Mouse (Mus musculus): Measurements from ENCODE around the gene Fxyd1.

DNA sequence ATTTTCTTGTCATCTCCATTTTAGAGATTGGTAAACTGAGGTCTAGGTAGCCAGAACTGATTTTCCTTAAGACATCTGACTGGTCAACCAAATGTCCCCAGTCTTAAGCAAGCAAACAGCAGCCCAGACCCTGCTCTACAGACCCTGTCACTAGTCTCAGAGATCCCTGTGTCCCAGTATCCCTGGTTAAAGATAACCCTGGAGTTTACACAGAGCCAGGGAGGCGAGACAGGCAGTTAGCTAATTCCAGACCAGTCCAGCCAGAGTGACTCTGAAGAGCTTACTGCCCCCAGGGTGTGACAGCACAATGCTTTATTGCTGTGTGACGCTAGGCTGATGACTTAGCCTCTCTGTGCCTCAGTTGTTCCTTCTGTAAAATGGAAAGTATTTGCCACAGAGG lies at the start of gene Fxyd1:
- TF ChIP-seq POLR2A (IDR thresholded peaks at IDR 0.05; ENCODE audit: low read depth, low read length) (no peak), CTCF (conservative IDR thresholded peaks at IDR 0.05; ENCODE audit: insufficient read depth, insufficient read length, low read depth, low read length) (no peak)
